In the genomic region with DNA sequence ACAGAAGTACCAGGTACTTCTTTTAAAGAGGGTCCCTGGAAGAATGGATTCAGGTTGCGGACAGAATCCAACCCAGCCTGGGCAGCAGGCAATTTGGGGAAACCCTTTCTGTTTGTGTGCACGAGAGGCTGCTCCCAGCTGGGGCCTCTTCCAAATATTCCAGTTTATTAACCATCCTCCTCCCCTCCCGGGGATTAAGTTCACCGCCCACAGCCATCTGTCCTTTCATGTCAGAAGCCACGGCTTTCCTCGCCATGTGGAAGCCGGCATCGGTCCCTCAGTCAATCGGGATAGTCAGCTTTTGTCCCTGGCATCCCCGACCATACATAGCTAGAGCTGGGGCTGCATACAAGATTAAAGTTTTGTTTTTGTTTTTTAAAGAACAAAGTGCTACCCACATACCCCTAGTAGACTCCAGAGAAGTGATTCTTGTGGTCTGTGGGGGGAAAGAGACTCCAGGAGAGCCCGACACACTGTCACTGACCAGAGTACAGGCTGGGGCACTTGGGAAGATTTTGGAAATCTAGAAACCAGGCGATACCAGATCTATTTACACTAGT, we compare ENCODE assay signal across 8 mouse cellular contexts.
DNase-seq lines count a peak whose midpoint lies in the region; ATAC-seq lines count a peak whose summit lies in the region.

No protein-coding gene starts in this region.

- H3K9me3 ChIP-seq in heart, embryonic 14.5 days (ENCODE audit: control insufficient read depth, low read length): no peaks in the 10 kb centered on the region
- H3K9me3 ChIP-seq in forebrain, embryonic 15.5 days: no peaks in the 10 kb centered on the region
- no peaks in the 10 kb centered on the region for H3K9me3 ChIP-seq in midbrain, embryonic 11.5 days (ENCODE audit: control insufficient read depth, low read length)

- H3K9ac ChIP-seq in heart, embryonic 14.5 days (ENCODE audit: low read length): 0 out of 2 replicates have a peak overlapping the region, but pooled peaks have one; percentile 0
- H3K9ac ChIP-seq in forebrain, embryonic 15.5 days (replicated peaks): no peak overlapping the region
- peak overlapping the region; percentile 36; the same call in 1 of the 2 replicates for H3K9ac ChIP-seq in midbrain, embryonic 11.5 days (ENCODE audit: low read length)

- WGBS in heart, embryonic 14.5 days: 71% methylated on average over 12 of the region's 12 CpGs
- WGBS in forebrain, embryonic 15.5 days: 21% methylated on average over 12 of the region's 12 CpGs
- 18% methylated on average over 12 of the region's 12 CpGs for WGBS in midbrain, embryonic 11.5 days

- H3K36me3 ChIP-seq in heart, embryonic 14.5 days (ENCODE audit: control insufficient read depth, insufficient read depth, low read length): peaks cover 7% of the 10 kb centered on the region; the same call in 1 of the 2 replicates
- H3K36me3 ChIP-seq in forebrain, embryonic 15.5 days: no peaks in the 10 kb centered on the region
- H3K36me3 ChIP-seq in midbrain, embryonic 11.5 days (ENCODE audit: control insufficient read depth, insufficient read depth, low read length): no peaks in the 10 kb centered on the region

- intact Hi-C loops in heart, postnatal 10 days (cut with DNase I): no loop called here

- H3K4me2 ChIP-seq in heart, embryonic 14.5 days (ENCODE audit: low read length): no peak overlapping the region
- no peak overlapping the region for H3K4me2 ChIP-seq in forebrain, embryonic 15.5 days (replicated peaks)
- H3K4me2 ChIP-seq in midbrain, embryonic 11.5 days: peak overlapping the region; percentile 28

- DNase-seq in heart, postnatal 10 days: no peak
- DNase-seq in cerebellum, adult 11-12 months: peak; percentile 86
- peak; percentile 91 for DNase-seq in midbrain, embryonic 11.5 days (ENCODE audit: low spot score, missing footprints)
- no peak for DNase-seq in adrenal gland, adult 8-10 months
- no peak for DNase-seq in urinary bladder, postnatal 25 days (ENCODE audit: low spot score)

- peaks cover 67 to 95% of the 10 kb centered on the region in 2 experiments for H3K4me1 ChIP-seq in heart, embryonic 14.5 days (ENCODE audit: control insufficient read depth in 2 of 2, insufficient read depth in 2 of 2, low read length in 2 of 2)
- H3K4me1 ChIP-seq in forebrain, embryonic 15.5 days: peaks cover 76% of the 10 kb centered on the region
- H3K4me1 ChIP-seq in midbrain, embryonic 11.5 days (ENCODE audit: control insufficient read depth, insufficient read depth, low read length): peaks cover 53% of the 10 kb centered on the region

- H3K27ac ChIP-seq in heart, embryonic 14.5 days (replicated peaks in 1 of 2; ENCODE audit: control insufficient read depth in 1 of 2, insufficient read depth in 1 of 2, low read depth in 2 of 2, low read length in 2 of 2): 0 out of 4 replicates have a peak overlapping the region, but pooled peaks of 1 of the 2 experiments have one; percentile 33
- peak overlapping the region; percentile 29 for H3K27ac ChIP-seq in forebrain, embryonic 15.5 days (replicated peaks)
- H3K27ac ChIP-seq in midbrain, embryonic 11.5 days (ENCODE audit: low read depth, low read length): peak overlapping the region; percentile 79

- H3K27me3 ChIP-seq in heart, embryonic 14.5 days (ENCODE audit: control insufficient read depth, insufficient read depth, low read length): no peaks in the 10 kb centered on the region
- H3K27me3 ChIP-seq in forebrain, embryonic 15.5 days: no peaks in the 10 kb centered on the region
- H3K27me3 ChIP-seq in midbrain, embryonic 11.5 days (ENCODE audit: control insufficient read depth, insufficient read depth, low read length): no peaks in the 10 kb centered on the region

- ATAC-seq in heart, embryonic 14.5 days (ENCODE audit: insufficient number of reproducible peaks, insufficient read depth, low FRiP score, low read depth): no peak
- ATAC-seq in forebrain, embryonic 15.5 days (replicated peaks): no peak
- ATAC-seq in midbrain, embryonic 11.5 days (ENCODE audit: low FRiP score): no peak; the same call in 1 of the 2 replicates
- ATAC-seq in activated CD4-positive, CD25-positive, alpha-beta regulatory T cell, adult 4 months: no peak

- no peak overlapping the region for H3K4me3 ChIP-seq in heart, embryonic 14.5 days (ENCODE audit: control insufficient read depth in 1 of 2, insufficient read depth in 1 of 2, low read depth in 1 of 2, low read length in 2 of 2)
- H3K4me3 ChIP-seq in forebrain, embryonic 15.5 days: no peak overlapping the region
- no peak overlapping the region for H3K4me3 ChIP-seq in midbrain, embryonic 11.5 days (ENCODE audit: low read depth, low read length)

Comparison
In these comparisons a context has a peak if more than half of its experiments do, and no peak if none do; other contexts are left out.
1. DNase-seq: peak in cerebellum, adult 11-12 months (single experiment) and midbrain, embryonic 11.5 days (single experiment); none in heart, postnatal 10 days (0 of 2), adrenal gland, adult 8-10 months (single experiment) and urinary bladder, postnatal 25 days (single experiment).